Mouse (Mus musculus): Measurements from ENCODE around the gene Gm9732.
"Not testable (repeated sequence)": the region's sequence is repeated elsewhere in the genome, so short reads cannot be mapped to it uniquely, and the experiment has no call there.

DNA sequence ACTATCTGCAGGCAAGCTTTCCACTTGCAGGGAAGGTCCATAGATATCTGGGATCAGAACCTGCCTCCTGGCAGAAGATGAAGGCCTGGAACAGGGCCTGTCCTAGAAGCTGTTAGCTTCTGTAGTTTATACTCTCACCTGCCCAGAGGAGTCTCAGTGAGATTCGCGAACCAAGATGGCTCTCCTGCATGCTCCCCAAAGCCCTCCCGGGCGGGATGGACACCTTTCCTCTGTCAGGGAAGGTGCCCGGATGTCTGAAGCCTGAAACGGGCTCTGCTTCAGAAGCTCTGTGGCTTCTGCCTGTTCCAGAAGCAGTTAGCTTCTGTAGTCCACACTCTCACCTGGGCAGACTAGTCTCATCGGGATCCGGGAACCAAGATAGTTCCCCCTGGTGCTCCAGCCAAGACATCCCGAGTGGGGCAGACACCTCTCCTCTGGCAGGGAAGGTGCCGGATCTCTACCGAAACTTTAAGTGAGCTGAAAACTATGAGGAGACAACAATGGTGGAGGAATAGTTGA, 56.6 kb downstream of the Gm9732 start:
- TF ChIP-seq CTCF (conservative IDR thresholded peaks at IDR 0.05; ENCODE audit: insufficient read depth, insufficient read length, low read depth, low read length); POLR2A (IDR thresholded peaks at IDR 0.05; ENCODE audit: low read depth, low read length): not testable (repeated sequence)
